Mouse (Mus musculus) heart, embryonic 14.5 days (tissue): ENCODE measurements around the gene Figla. TPM values are rescaled to one million over a fixed set of nuclear protein-coding genes. Genes with fewer than 3 reads are reported as not detected.

ENCODE experiments used
- ATAC-seq: fragments of 200-750 bp; cut with Nextera tagmentation; 2 replicates; pipeline ENCODE4 v1.8.0; 2017; ENCODE audit warnings: low read depth, moderate TSS enrichment; ENCODE audit not compliant: insufficient number of reproducible peaks, insufficient read depth, low FRiP score
- H3K27ac ChIP-seq, 2 experiments: fragments of 200-500 bp in 1 of 2; fragments of 300-500 bp in 1 of 2; sonication (generic) in 1 of 2; replicated peaks in 1 of 2; 2 replicates each; pipeline ENCODE4 v1.5.1; 2012 to 2014; ENCODE audit warnings: low read depth in 2 of 2, low read length in 2 of 2, control low read depth in 1 of 2, mild to moderate bottlenecking in 1 of 2, mixed read lengths in 1 of 2; ENCODE audit not compliant: control insufficient read depth in 1 of 2, insufficient read depth in 1 of 2
- H3K27me3 ChIP-seq: fragments of 300-500 bp; sonication (generic); 2 replicates; pipeline ENCODE4 v1.6.1; 2014; ENCODE audit warnings: mild to moderate bottlenecking, low read length, control low read depth; ENCODE audit not compliant: control insufficient read depth, insufficient read depth
- H3K36me3 ChIP-seq: fragments of 300-500 bp; sonication (generic); 2 replicates; pipeline ENCODE4 v1.6.1; 2014; ENCODE audit warnings: mild to moderate bottlenecking, control low read depth, low read length, mixed read lengths; ENCODE audit not compliant: control insufficient read depth, insufficient read depth
- H3K4me1 ChIP-seq, 2 experiments: fragments of 200-500 bp in 1 of 2; fragments of 300-500 bp in 1 of 2; sonication (generic) in 1 of 2; 2 replicates each; pipeline ENCODE4 v1.6.1; 2012 to 2014; ENCODE audit warnings: low read length in 2 of 2, control low read depth in 1 of 2, mixed read lengths in 1 of 2; ENCODE audit not compliant: control insufficient read depth in 2 of 2, insufficient read depth in 2 of 2
- H3K4me2 ChIP-seq: fragments of 300-500 bp; sonication (generic); 2 replicates; pipeline ENCODE4 v1.6.1; 2014; ENCODE audit warnings: mild to moderate bottlenecking, low read length
- H3K4me3 ChIP-seq, 2 experiments: fragments of 200-500 bp in 1 of 2; fragments of 300-500 bp in 1 of 2; sonication (generic) in 1 of 2; 2 replicates each; pipeline ENCODE4 v1.5.1; 2012 to 2014; ENCODE audit warnings: low read length in 2 of 2, mild to moderate bottlenecking in 2 of 2, control low read depth in 1 of 2, low read depth in 1 of 2, moderate library complexity in 1 of 2; ENCODE audit not compliant: control insufficient read depth in 1 of 2, insufficient read depth in 1 of 2
- H3K9ac ChIP-seq: fragments of 300-500 bp; sonication (generic); 2 replicates; pipeline ENCODE4 v1.6.1; 2014; ENCODE audit warnings: mild to moderate bottlenecking, low read length
- H3K9me3 ChIP-seq: fragments of 300-500 bp; sonication (generic); 2 replicates; pipeline ENCODE4 v1.6.1; 2016; ENCODE audit warnings: low read length, control low read depth; ENCODE audit not compliant: control insufficient read depth
- WGBS: fragments of 180-500 bp; shearing (Covaris S2); extraction: QIAGEN DNeasy Blood & Tissue Kit; methylation state at CpG from one replicate; pipeline ENCODE4 v1.1.7; 2014; 5-methylcytosine and 5-hydroxymethylcytosine counted together
- polyA plus RNA-seq: library from polyadenylated mRNA; unstranded; fragments of >200 nt; fragmentation: Nextera tagmentation; extraction: Ambion mirVana; gene quantifications from 2 replicates; pipeline ENCODE4 v1.2.1, GENCODE M21; 2014

Gene Figla
- polyA plus RNA-seq, 1 experiment from 2014 or later, result not detected

- no peaks in the 10 kb centered on the region for H3K9me3 ChIP-seq
- H3K4me1 ChIP-seq, result peaks cover 4 to 6% of the 10 kb centered on the region in 2 experiments; a peak in 1 of 4 replicates
- H3K4me2 ChIP-seq, result peak within 1 kb of the TSS; percentile 95
- no peak within 1 kb of the TSS for H3K27ac ChIP-seq
- no peak for ATAC-seq
- peaks cover 40% of the 10 kb centered on the region for H3K27me3 ChIP-seq
- H3K36me3 ChIP-seq, result no peaks in the 10 kb centered on the region
- peak within 1 kb of the TSS; percentile 69 for H3K9ac ChIP-seq
- 1% methylated on average over 56 of the region's 56 CpGs for WGBS
- peak within 1 kb of the TSS; percentile 49 to 51 for H3K4me3 ChIP-seq
Measured at GRCm38 (mm10) chr6:86028601-86029322, 12.8 kb downstream of the Figla start, which contains the start of gene Add2. TSS of gene Add2 (plus strand) at chr6:86028681.

DNA sequence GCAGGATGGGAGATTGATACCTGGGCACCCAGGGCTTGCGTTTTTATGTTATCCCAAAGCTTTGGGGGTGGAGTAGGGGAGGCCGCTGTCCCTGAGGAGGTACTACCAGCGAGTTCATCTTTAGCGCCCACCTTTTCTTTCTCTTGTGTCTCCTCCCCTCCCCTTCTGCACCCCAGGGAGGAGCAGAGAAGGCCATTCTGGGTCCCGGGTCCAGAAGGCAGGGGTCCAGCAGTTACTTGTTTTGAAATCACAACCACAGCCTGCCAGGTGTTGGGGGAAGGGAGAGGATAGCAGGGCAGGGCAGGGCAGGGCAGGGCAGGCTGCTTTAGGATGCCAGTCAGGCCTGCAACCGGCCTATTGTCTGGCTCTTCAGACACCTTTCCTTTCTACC is 13.3 kb downstream of the Figla start:
- Histone ChIP-seq H3K9me3 (no peaks in the 10 kb centered on the region), H3K4me3 (peak overlapping the region; percentile 49 to 51), H3K27me3 (peaks cover 40% of the 10 kb centered on the region), H3K9ac (peak overlapping the region; percentile 69; the same call in 1 of the 2 replicates), H3K36me3 (no peaks in the 10 kb centered on the region), H3K4me1 (peaks cover 4 to 6% of the 10 kb centered on the region in 2 experiments; a peak in 1 of 4 replicates), H3K27ac (no peak overlapping the region), H3K4me2 (peak overlapping the region; percentile 95)
- 21% methylated on average over 6 of the region's 6 CpGs for WGBS
- ATAC-seq, result no peak

DNA sequence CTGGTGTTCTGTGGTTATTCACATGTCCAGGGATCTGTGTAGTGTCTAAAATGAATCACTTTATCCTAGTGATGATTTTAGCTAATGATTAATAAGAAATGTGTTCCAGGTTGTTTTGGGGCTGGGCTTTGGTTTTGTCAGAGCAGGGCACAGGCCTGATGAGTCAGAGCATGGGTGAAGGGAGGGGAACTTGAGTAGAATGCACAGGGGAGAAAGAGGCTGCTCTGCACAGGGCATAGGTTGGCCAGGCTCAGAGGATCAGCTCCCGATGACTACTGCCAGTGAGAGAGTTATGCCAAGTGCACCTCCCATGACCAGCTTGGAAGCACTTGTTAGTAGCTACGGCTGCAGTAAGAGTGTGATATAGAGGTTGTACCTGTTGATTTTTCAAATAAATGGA is 15.6 kb downstream of the Figla start:
- WGBS, result 74% methylated on average over 2 of the region's 2 CpGs
- no peak for ATAC-seq
- no peak overlapping the region for H3K27ac ChIP-seq
- H3K4me2 ChIP-seq, result no peak overlapping the region
- H3K4me3 ChIP-seq, result no peak overlapping the region
- no peaks in the 10 kb centered on the region for H3K9me3 ChIP-seq
- no peak overlapping the region for H3K9ac ChIP-seq
- no peaks in the 10 kb centered on the region for H3K36me3 ChIP-seq
- H3K4me1 ChIP-seq, result peaks cover 4 to 6% of the 10 kb centered on the region in 2 experiments; a peak in 1 of 4 replicates
- H3K27me3 ChIP-seq, result peaks cover 40% of the 10 kb centered on the region

- H3K9me3 ChIP-seq, result no peaks in the 10 kb centered on the region
- no peak overlapping the region for H3K4me3 ChIP-seq
- H3K9ac ChIP-seq, result no peak overlapping the region
- H3K4me2 ChIP-seq, result no peak overlapping the region
- peaks cover 22% of the 10 kb centered on the region for H3K27me3 ChIP-seq
- no peak for ATAC-seq
- peaks cover 4 to 6% of the 10 kb centered on the region in 2 experiments; a peak in 1 of 4 replicates for H3K4me1 ChIP-seq
- H3K36me3 ChIP-seq, result no peaks in the 10 kb centered on the region
- H3K27ac ChIP-seq, result no peak overlapping the region
- 63% methylated on average over 1 of the region's 1 CpGs for WGBS
Measured at GRCm38 (mm10) chr6:86033635-86034034, 17.7 kb downstream of the Figla start.

DNA sequence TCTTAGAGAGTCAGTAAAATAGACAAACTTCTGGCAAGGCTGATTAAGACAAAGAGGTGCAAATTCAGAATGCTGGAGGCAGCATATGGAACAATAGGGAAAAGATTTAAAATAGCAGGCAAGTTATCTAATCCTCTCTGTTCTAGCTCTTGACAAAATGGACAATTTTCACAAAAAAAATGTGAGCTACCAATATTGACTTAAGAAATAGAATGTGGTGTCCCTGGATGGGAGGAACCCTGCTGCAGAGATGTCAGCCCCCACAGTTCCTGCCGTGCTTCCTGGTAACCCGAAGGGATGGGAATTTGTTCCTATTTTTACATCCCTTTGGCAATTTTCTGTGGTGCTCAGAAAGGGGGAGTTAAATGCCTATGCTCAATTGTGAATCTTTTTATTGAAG is 22.9 kb downstream of the Figla start:
- no peaks in the 10 kb centered on the region for H3K9me3 ChIP-seq
- H3K36me3 ChIP-seq, result no peaks in the 10 kb centered on the region
- no peak overlapping the region for H3K4me2 ChIP-seq
- H3K4me3 ChIP-seq, result no peak overlapping the region
- H3K4me1 ChIP-seq, result no peaks in the 10 kb centered on the region
- H3K27me3 ChIP-seq, result no peaks in the 10 kb centered on the region
- no peak overlapping the region for H3K9ac ChIP-seq
- H3K27ac ChIP-seq, result no peak overlapping the region
- no peak for ATAC-seq
- whole genome bisulfite sequencing, result 47% methylated on average over 2 of the region's 2 CpGs

GRCm38 (mm10) chr6:86040140-86040539 is 24.2 kb downstream of the Figla start:
- Histone ChIP-seq H3K4me2 (no peak overlapping the region), H3K9me3 (no peaks in the 10 kb centered on the region), H3K27ac (no peak overlapping the region), H3K27me3 (no peaks in the 10 kb centered on the region), H3K4me1 (no peaks in the 10 kb centered on the region), H3K4me3 (no peak overlapping the region), H3K9ac (no peak overlapping the region), H3K36me3 (no peaks in the 10 kb centered on the region)
- WGBS, result 63% methylated on average over 1 of the region's 1 CpGs
- no peak for ATAC-seq

GRCm38 (mm10) chr6:86047510-86047909 is 31.5 kb downstream of the Figla start:
- WGBS, result 87% methylated on average over 11 of the region's 11 CpGs
- no peak overlapping the region for H3K4me2 ChIP-seq
- ATAC-seq, result no peak

More at GRCm38 (mm10) chr6:86047510-86047909, 31.5 kb downstream of the Figla start:
- Histone ChIP-seq H3K36me3 (no peaks in the 10 kb centered on the region), H3K9me3 (no peaks in the 10 kb centered on the region), H3K4me3 (no peak overlapping the region), H3K4me1 (peaks cover 2 to 10% of the 10 kb centered on the region in 2 experiments; a peak in 3 of 4 replicates), H3K27ac (no peak overlapping the region), H3K27me3 (no peaks in the 10 kb centered on the region), H3K9ac (no peak overlapping the region)
